Mouse (Mus musculus) heart, embryonic 16.5 days (tissue): ENCODE data around the gene Dixdc1. TPM values are rescaled to one million over a fixed set of nuclear protein-coding genes. Genes with fewer than 3 reads are reported as not detected.

Experiments
- polyA plus RNA-seq: library from polyadenylated mRNA; unstranded; fragments of >200 nt; fragmentation: Nextera tagmentation; extraction: Ambion mirVana; gene quantifications from 2 replicates; pipeline ENCODE4 v1.2.1, GENCODE M21; 2015

Gene Dixdc1
- polyA plus RNA-seq, 1 experiment from 2014 or later, result 8.6 TPM

Other genes with a start within 250 kb of the Dixdc1 start
- gene Plet1, start 245.0 kb downstream of the Dixdc1 start, polyA plus RNA-seq, result 1.1 and 1.7 TPM in 2 replicates
- gene Pts, start 210.8 kb downstream of the Dixdc1 start, polyA plus RNA-seq, result 91.6 and 93.2 TPM in 2 replicates
- 3.7 and 3.9 TPM in 2 replicates for gene Il18, start 184.7 kb downstream of the Dixdc1 start, polyA plus RNA-seq
- 0.21 TPM in 1 of 2 replicates, not detected in the other for gene Bco2, start 184.3 kb downstream of the Dixdc1 start, polyA plus RNA-seq
- not detected in 2 replicates for gene Tex12, start 178.2 kb downstream of the Dixdc1 start, polyA plus RNA-seq
- 852 and 860 TPM in 2 replicates for gene Sdhd, start 135.7 kb downstream of the Dixdc1 start, polyA plus RNA-seq
- 243 and 261 TPM in 2 replicates for gene Timm8b, start 135.6 kb downstream of the Dixdc1 start, polyA plus RNA-seq
- gene Pih1d2, start 122.2 kb downstream of the Dixdc1 start, polyA plus RNA-seq, result 1.9 and 3.1 TPM in 2 replicates
- gene Nkapd1, start 122.1 kb downstream of the Dixdc1 start, polyA plus RNA-seq, result 12.1 and 13.0 TPM in 2 replicates
- gene Dlat, start 79.7 kb downstream of the Dixdc1 start, polyA plus RNA-seq, result 147 and 156 TPM in 2 replicates
- 7.9 and 9.8 TPM in 2 replicates for gene 2310030G06Rik, start 7.0 kb upstream of the Dixdc1 start, polyA plus RNA-seq
- gene Cryab, start 11.8 kb upstream of the Dixdc1 start, polyA plus RNA-seq, result 1,241 and 1,315 TPM in 2 replicates
- gene Hspb2, start 12.8 kb upstream of the Dixdc1 start, polyA plus RNA-seq, result 242 and 286 TPM in 2 replicates
- gene Fdxacb1, start 28.7 kb upstream of the Dixdc1 start, polyA plus RNA-seq, result 10.7 and 11.0 TPM in 2 replicates
- 27.2 and 27.5 TPM in 2 replicates for gene Alg9, start 35.5 kb upstream of the Dixdc1 start, polyA plus RNA-seq
- gene 1110032A03Rik, start 36.0 kb upstream of the Dixdc1 start, polyA plus RNA-seq, result 28.7 and 30.0 TPM in 2 replicates
- gene Ppp2r1b, start 105.8 kb upstream of the Dixdc1 start, polyA plus RNA-seq, result 38.2 and 41.8 TPM in 2 replicates